Mouse (Mus musculus) heart, embryonic 16.5 days (tissue): Measurements from ENCODE around the gene Nrp2. TPM values are rescaled to one million over a fixed set of nuclear protein-coding genes. Genes with fewer than 3 reads are reported as not detected.
A peak's percentile ranks its signal among the peaks of the same experiment; 100 is the strongest.

ENCODE experiments used
- ATAC-seq: fragments of 200-750 bp; cut with Nextera tagmentation; replicated peaks from 2 replicates; pipeline ENCODE4 v1.8.0; 2017; ENCODE audit warnings: moderate number of reproducible peaks; ENCODE audit not compliant: insufficient read depth, low FRiP score; ENCODE audit errors: extremely low read depth
- H3K27ac ChIP-seq: fragments of 300-500 bp; sonication (generic); 2 replicates; pipeline ENCODE4 v1.5.1; 2014; ENCODE audit warnings: mild to moderate bottlenecking, low read length, control low read depth, moderate library complexity
- H3K27me3 ChIP-seq: fragments of 300-500 bp; sonication (generic); 2 replicates; pipeline ENCODE4 v1.6.1; 2014; ENCODE audit warnings: low read length, mixed read lengths; ENCODE audit not compliant: control insufficient read depth, insufficient read depth
- H3K36me3 ChIP-seq: fragments of 300-500 bp; sonication (generic); 2 replicates; pipeline ENCODE4 v1.6.1; 2014; ENCODE audit not compliant: control insufficient read depth, insufficient read depth
- H3K4me1 ChIP-seq: fragments of 300-500 bp; sonication (generic); 2 replicates; pipeline ENCODE4 v1.6.1; 2014; ENCODE audit warnings: low read length, mixed read lengths; ENCODE audit not compliant: control insufficient read depth, insufficient read depth
- H3K4me2 ChIP-seq: fragments of 300-500 bp; sonication (generic); 2 replicates; pipeline ENCODE4 v1.6.1; 2014; ENCODE audit warnings: low read depth, mild to moderate bottlenecking, control low read depth, low read length
- H3K4me3 ChIP-seq: fragments of 300-500 bp; sonication (generic); 2 replicates; pipeline ENCODE4 v1.5.1; 2014; ENCODE audit warnings: mild to moderate bottlenecking, control low read depth, low read length
- H3K9ac ChIP-seq: fragments of 300-500 bp; sonication (generic); 2 replicates; pipeline ENCODE4 v1.6.1; 2014; ENCODE audit warnings: low read length, control low read depth
- H3K9me3 ChIP-seq: fragments of 300-500 bp; sonication (generic); replicated peaks from 2 replicates; pipeline ENCODE4 v1.6.1; 2016; ENCODE audit warnings: low read length; ENCODE audit not compliant: control insufficient read depth
- WGBS: fragments of 180-500 bp; shearing (Covaris S2); extraction: QIAGEN DNeasy Blood & Tissue Kit; methylation state at CpG from one replicate; pipeline ENCODE4 v1.1.7; 2014; 5-methylcytosine and 5-hydroxymethylcytosine counted together
- polyA plus RNA-seq: library from polyadenylated mRNA; unstranded; fragments of >200 nt; fragmentation: Nextera tagmentation; extraction: Ambion mirVana; gene quantifications from 2 replicates; pipeline ENCODE4 v1.2.1, GENCODE M21; 2015

Gene Nrp2
- polyA plus RNA-seq, 1 experiment from 2014 or later: 6.9 TPM

DNA sequence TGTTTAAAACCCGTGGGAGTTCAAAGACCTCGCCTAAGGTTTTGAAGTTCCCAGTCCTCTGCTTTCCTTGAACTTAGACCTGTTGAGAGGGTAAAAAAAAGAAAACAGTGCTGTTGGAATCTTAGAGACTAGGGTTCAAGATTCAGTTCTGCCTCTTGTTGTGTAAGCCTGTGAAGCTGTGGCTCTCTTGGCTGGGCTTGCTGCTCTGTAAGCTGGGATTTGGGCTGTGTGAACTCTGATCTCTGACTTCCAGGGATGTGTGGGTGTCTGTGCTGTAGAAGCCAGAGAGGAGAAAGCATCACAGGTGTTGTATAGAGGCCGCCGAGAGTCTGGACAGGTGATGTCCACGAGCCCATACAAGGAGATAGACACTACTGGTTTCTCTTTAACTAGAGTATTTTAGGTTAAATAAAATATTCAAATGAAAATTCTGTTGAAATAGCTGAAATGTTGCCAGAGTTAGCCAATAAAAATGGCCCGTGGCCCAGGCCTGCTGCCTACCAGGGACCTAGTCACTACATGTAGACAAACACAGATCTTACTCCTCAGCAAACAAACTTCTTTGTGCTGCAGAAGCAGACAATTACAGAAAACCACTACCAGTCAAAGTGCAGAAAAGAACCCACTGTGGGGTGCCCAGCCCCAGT lies 120.6 kb downstream of the Nrp2 start:
- no peaks in the 10 kb centered on the region for H3K9me3 ChIP-seq
- no peak overlapping the region for H3K4me2 ChIP-seq
- H3K27me3 ChIP-seq: no peaks in the 10 kb centered on the region
- no peak overlapping the region for H3K4me3 ChIP-seq
- no peak overlapping the region for H3K9ac ChIP-seq
- peaks cover 10% of the 10 kb centered on the region for H3K4me1 ChIP-seq
- no peaks in the 10 kb centered on the region for H3K36me3 ChIP-seq
- WGBS: 68% methylated on average over 6 of the region's 6 CpGs
- no peak overlapping the region for H3K27ac ChIP-seq
- no peak for ATAC-seq

- Histone ChIP-seq H3K27me3 (no peaks in the 10 kb centered on the region), H3K4me2 (no peak overlapping the region), H3K9me3 (no peaks in the 10 kb centered on the region), H3K4me3 (no peak overlapping the region), H3K27ac (no peak overlapping the region), H3K4me1 (peaks cover 21% of the 10 kb centered on the region), H3K36me3 (no peaks in the 10 kb centered on the region), H3K9ac (no peak overlapping the region)
- 77% methylated on average over 17 of the region's 17 CpGs for WGBS
- ATAC-seq: no peak
These were observed 123.0 kb downstream of the Nrp2 start for GRCm38 (mm10) chr1:62825822-62826765.

- Histone ChIP-seq H3K27ac (no peak overlapping the region), H3K27me3 (no peaks in the 10 kb centered on the region), H3K4me1 (peaks cover 22% of the 10 kb centered on the region), H3K36me3 (no peaks in the 10 kb centered on the region), H3K4me2 (no peak overlapping the region), H3K9me3 (no peaks in the 10 kb centered on the region), H3K9ac (no peak overlapping the region), H3K4me3 (no peak overlapping the region)
- WGBS: 52% methylated on average over 10 of the region's 10 CpGs
- no peak for ATAC-seq
These were observed 124.2 kb downstream of the Nrp2 start for GRCm38 (mm10) chr1:62827316-62827715.

DNA sequence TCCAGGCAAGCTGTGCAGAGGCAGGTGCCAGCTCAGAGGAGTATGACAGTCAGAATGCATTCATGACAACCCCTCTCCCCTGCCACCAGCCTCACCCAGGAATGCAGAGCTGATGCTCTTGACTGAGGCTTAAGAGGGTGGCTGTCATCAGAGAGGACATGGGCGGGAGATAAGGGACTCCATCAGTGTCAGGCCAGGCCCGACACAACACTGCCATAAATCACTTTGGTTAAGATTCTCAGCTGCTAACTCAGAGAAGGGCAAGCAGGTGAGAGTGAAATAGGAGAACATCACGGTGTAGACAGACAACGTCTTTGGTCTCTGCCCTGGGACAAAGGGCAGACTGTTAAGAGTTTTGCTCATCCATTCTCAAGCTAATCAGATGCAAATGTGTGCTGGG lies 125.1 kb downstream of the Nrp2 start:
- Histone ChIP-seq H3K4me1 (peaks cover 22% of the 10 kb centered on the region), H3K4me3 (no peak overlapping the region), H3K27me3 (no peaks in the 10 kb centered on the region), H3K27ac (no peak overlapping the region), H3K36me3 (no peaks in the 10 kb centered on the region), H3K9ac (no peak overlapping the region), H3K4me2 (no peak overlapping the region), H3K9me3 (no peaks in the 10 kb centered on the region)
- ATAC-seq: peak; percentile 71
- WGBS: 35% methylated on average over 4 of the region's 4 CpGs

- no peaks in the 10 kb centered on the region for H3K9me3 ChIP-seq
- peaks cover 22% of the 10 kb centered on the region for H3K4me1 ChIP-seq
- peak; percentile 43 for ATAC-seq
- peak overlapping the region; percentile 61 for H3K27ac ChIP-seq
- WGBS: 32% methylated on average over 4 of the region's 4 CpGs
- H3K36me3 ChIP-seq: no peaks in the 10 kb centered on the region
- no peaks in the 10 kb centered on the region for H3K27me3 ChIP-seq
- no peak overlapping the region for H3K4me3 ChIP-seq
- no peak overlapping the region; the same call in 1 of the 2 replicates for H3K9ac ChIP-seq
- H3K4me2 ChIP-seq: peak overlapping the region; percentile 1; the same call in 1 of the 2 replicates
These were observed 126.8 kb downstream of the Nrp2 start for GRCm38 (mm10) chr1:62829690-62830417.

DNA sequence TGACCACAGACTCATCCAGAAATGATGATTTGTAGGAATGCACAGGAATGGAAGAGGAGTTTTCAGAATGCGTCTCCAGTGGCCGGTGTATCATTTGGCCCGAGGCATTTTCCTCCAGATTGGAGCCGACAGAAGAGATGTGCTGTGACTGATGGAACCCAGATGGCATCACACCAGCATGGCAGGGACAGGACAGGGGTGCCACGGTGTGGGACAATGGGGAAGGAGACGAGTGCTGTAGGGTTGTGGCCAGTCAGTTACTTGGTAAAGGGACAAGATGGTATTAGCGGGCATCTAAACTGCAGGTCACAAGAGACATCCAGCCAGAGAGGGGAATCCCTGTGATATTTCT lies 127.3 kb downstream of the Nrp2 start:
- WGBS: 36% methylated on average over 7 of the region's 7 CpGs
- no peak overlapping the region for H3K4me3 ChIP-seq
- no peak for ATAC-seq
- no peaks in the 10 kb centered on the region for H3K27me3 ChIP-seq
- peaks cover 22% of the 10 kb centered on the region for H3K4me1 ChIP-seq
- H3K9ac ChIP-seq: no peak overlapping the region; the same call in 1 of the 2 replicates
- H3K36me3 ChIP-seq: no peaks in the 10 kb centered on the region
- peak overlapping the region; percentile 1; the same call in 1 of the 2 replicates for H3K4me2 ChIP-seq
- no peak overlapping the region for H3K27ac ChIP-seq
- H3K9me3 ChIP-seq: no peaks in the 10 kb centered on the region

DNA sequence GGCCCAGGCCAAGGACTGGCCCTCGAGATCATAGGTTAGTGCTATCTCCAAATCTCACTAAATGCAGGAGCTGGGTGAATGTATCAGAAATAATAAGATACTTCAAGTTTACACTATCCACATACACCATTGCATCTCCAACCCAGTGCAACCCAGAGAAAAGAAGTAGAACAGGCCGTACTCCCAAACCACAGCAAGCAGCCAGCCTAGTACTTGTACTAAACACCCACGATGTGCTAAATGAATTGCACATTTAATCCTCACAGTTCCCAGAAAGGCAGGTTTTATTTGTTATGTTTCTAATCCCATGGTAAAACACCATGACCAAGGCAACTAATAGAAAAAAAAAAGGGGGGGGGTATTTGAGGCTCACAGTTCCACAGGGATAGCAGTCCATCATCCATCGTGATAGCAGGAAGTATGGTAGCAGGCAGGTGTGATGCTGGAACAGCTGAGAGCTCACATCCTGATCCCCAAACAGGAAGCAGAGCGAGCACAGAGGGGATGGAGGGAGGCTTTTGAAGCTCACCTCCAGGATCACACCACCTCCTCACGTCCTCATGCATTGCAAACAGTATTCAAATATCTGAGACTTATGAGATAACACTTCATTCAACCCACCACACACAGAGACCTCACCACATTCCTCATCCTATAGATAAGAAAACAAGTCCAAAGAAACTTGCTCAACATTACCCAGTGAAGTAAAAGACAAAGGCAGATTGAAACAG lies 128.8 kb downstream of the Nrp2 start:
- WGBS: 74% methylated on average over 6 of the region's 6 CpGs
- Histone ChIP-seq H3K36me3 (no peaks in the 10 kb centered on the region), H3K27me3 (no peaks in the 10 kb centered on the region), H3K9me3 (no peaks in the 10 kb centered on the region), H3K4me1 (peaks cover 22% of the 10 kb centered on the region), H3K27ac (no peak overlapping the region), H3K4me3 (no peak overlapping the region), H3K9ac (no peak overlapping the region), H3K4me2 (no peak overlapping the region)
- no peak for ATAC-seq

DNA sequence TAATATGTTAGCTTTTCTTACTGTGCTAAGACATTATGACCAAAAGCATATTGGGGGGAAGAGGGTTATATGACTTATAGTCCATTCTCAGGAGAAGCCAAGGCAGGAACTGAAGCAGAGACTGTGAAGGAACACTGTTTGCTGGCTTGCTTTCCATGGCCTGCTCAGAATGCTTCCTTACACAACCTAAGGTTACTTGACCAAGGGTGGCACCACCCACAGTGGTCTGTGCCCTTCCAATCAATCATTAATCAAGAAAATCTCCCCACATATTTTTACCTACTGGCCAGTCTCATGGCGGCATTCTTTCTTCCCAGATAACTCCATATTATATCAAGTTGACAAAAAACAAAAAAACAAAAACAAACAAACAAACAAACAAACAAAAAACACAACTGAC lies 130.3 kb downstream of the Nrp2 start:
- Histone ChIP-seq H3K4me3 (no peak overlapping the region), H3K4me2 (no peak overlapping the region), H3K27me3 (no peaks in the 10 kb centered on the region), H3K9ac (no peak overlapping the region), H3K27ac (no peak overlapping the region), H3K36me3 (no peaks in the 10 kb centered on the region), H3K9me3 (no peaks in the 10 kb centered on the region), H3K4me1 (peaks cover 12% of the 10 kb centered on the region)
- ATAC-seq: no peak
- 97% methylated on average over 1 of the region's 1 CpGs for WGBS
